Mouse (Mus musculus) liver, adult 2 months (tissue): Measurements from ENCODE around the gene Hoxc4. TPM values are rescaled to one million over a fixed set of nuclear protein-coding genes. Genes with fewer than 3 reads are reported as not detected.

Source experiments
- DNase-seq: peaks from one replicate; pipeline ENCODE4 v3.0.0-alpha.2; 2011; ENCODE audit warnings: low read depth, low spot score; ENCODE audit errors: extremely low read depth
- H3K27ac ChIP-seq: fragments of 200-500 bp; replicated peaks from 2 replicates; pipeline ENCODE4 v1.5.1; 2012; ENCODE audit warnings: low read depth, mild to moderate bottlenecking, control low read depth, inconsistent platforms, low read length; ENCODE audit not compliant: insufficient read depth
- H3K27me3 ChIP-seq: fragments of 200-500 bp; 2 replicates; pipeline ENCODE4 v1.6.1; 2012; ENCODE audit warnings: mild to moderate bottlenecking, moderate library complexity, low read length, inconsistent platforms; ENCODE audit not compliant: control insufficient read depth, insufficient read depth
- H3K36me3 ChIP-seq: fragments of 200-500 bp; 2 replicates; pipeline ENCODE4 v1.6.1; 2012; ENCODE audit warnings: low read length, inconsistent platforms; ENCODE audit not compliant: control insufficient read depth, insufficient read depth
- H3K4me1 ChIP-seq: fragments of 200-500 bp; 2 replicates; pipeline ENCODE4 v1.6.1; 2011; ENCODE audit warnings: low read length; ENCODE audit not compliant: control insufficient read depth, insufficient read depth
- H3K4me3 ChIP-seq: fragments of 200-500 bp; 2 replicates; pipeline ENCODE4 v1.5.1; 2011; ENCODE audit warnings: low read depth, mild to moderate bottlenecking, control low read depth, low read length, moderate library complexity; ENCODE audit not compliant: insufficient read depth
- H3K79me2 ChIP-seq: fragments of 200-500 bp; 2 replicates; pipeline ENCODE4 v1.6.1; 2012; ENCODE audit warnings: inconsistent platforms, mild to moderate bottlenecking, low read length, moderate library complexity; ENCODE audit not compliant: control insufficient read depth, insufficient read depth
- H3K9ac ChIP-seq: fragments of 200-500 bp; 2 replicates; pipeline ENCODE4 v1.6.1; 2012; ENCODE audit warnings: low read depth, mild to moderate bottlenecking, control low read depth, inconsistent platforms, low read length
- CTCF ChIP-seq: fragments of 200-500 bp; IDR thresholded peaks from 2 replicates; pipeline ENCODE4 v1.5.1; 2011; ENCODE audit warnings: low read depth, low read length, control low read depth
- POLR2A ChIP-seq: fragments of 200-500 bp; IDR thresholded peaks from 2 replicates; pipeline ENCODE4 v1.6.1; 2011; ENCODE audit warnings: low read length, control low read depth; ENCODE audit not compliant: insufficient read depth; ENCODE audit errors: extremely low read depth
- WGBS: fragments of 180-500 bp; shearing (Covaris S2); methylation state at CpG from one replicate; pipeline ENCODE4 v1.1.7; 2018; 5-methylcytosine and 5-hydroxymethylcytosine counted together
- polyA plus RNA-seq: library from polyadenylated mRNA; depleted of rRNA; stranded (reverse); fragments of >200 nt; gene quantifications from 2 replicates; pipeline ENCODE4 v1.2.3, GENCODE M21; 2012
- total RNA-seq: library from RNA; depleted of rRNA; stranded (reverse); fragments of >200 nt; gene quantifications from 2 replicates; pipeline ENCODE4 v1.2.3, GENCODE M21; 2014

Gene Hoxc4
- total and polyA plus RNA-seq, 2 experiments: not detected

DNA sequence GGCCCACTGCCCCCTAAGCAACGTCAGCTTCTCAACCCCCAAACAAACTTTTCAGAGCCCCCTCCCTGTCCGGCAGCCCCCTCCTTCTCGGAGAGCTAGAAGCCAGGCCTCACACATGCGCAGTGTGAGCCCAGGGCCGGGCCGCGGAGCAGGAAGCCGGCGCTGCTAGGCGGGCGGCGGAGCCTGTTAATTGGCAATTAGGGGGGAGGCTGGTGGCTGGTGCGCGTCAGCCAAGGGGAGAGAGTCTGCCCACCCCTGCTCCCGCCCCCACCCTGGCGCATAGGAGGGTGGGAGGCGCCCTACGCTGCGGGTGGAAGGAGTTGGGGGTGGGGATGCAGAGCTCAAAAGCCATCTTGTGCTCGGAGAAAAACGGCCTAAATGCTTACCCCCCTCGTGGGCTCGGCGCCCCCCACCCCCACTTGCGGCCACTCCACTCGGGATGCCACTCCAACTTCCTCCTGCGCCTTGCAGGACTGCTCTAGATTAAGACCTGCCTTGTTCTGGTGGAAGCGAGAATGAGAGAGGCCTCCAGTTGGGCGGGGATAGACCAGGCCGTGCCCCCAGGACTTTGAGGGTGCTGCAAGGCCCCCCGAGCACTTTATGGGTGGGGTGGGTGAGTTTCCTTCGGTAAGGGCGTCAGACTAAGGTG lies 19.4 kb upstream of the Hoxc4 start:
- peak; percentile 3 for DNase-seq
- Histone ChIP-seq H3K4me3 (peak overlapping the region; percentile 66; the same call in 1 of the 2 replicates), H3K9ac (peak overlapping the region; percentile 41), H3K4me1 (no peaks in the 10 kb centered on the region), H3K79me2 (no peaks in the 10 kb centered on the region), H3K27me3 (peaks cover 26% of the 10 kb centered on the region), H3K36me3 (no peaks in the 10 kb centered on the region), H3K27ac (no peak overlapping the region)
- WGBS: 2% methylated on average over 33 of the region's 33 CpGs
- TF ChIP-seq CTCF (no peak), POLR2A (no peak)

DNA sequence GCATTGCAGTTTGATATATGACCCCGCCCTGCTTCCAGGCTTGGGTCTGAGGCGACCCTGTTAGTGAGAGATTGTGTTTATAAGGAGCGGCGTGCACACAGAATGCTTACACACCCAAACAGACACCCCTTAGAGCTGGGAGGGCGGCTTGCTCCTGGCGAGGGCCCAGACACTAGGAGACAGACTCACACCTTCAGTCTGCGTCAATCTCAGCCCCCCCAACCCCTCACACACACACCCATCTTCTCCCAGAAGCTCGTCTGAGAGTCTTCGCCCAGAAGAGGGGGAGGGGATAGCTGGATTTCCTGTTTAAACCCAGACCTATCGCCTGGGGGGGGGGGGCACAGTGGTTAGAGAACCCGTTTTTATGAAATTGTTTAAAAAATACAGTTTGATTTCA lies 18.8 kb upstream of the Hoxc4 start:
- Histone ChIP-seq H3K4me3 (no peak overlapping the region), H3K27me3 (peaks cover 26% of the 10 kb centered on the region), H3K4me1 (no peaks in the 10 kb centered on the region), H3K36me3 (no peaks in the 10 kb centered on the region), H3K9ac (no peak overlapping the region), H3K27ac (no peak overlapping the region), H3K79me2 (no peaks in the 10 kb centered on the region)
- no peak for DNase-seq
- 17% methylated on average over 11 of the region's 11 CpGs for WGBS
- TF ChIP-seq CTCF: no peak
- no peak for TF ChIP-seq POLR2A

DNA sequence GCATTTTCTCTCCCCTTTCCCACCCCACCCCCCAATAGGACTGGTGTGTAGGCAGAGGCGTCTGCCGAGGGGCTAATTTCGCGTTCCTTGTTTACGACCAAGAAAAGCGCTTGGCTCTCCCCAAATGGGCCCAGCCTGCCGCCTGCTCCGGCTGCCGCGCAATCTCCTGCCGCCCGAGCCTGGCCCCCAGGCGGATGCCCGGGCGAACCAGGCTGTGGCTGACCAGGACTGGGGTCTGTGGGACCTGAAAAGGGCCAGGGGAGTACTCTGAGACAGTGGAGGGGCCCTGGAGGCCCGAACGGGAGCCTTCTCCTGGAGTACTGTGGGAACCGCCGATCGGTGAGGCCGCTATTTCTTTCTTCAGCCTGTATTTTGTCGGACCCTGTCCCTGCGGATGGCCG lies 18.2 kb upstream of the Hoxc4 start:
- Histone ChIP-seq H3K27me3 (peaks cover 26% of the 10 kb centered on the region), H3K9ac (no peak overlapping the region), H3K4me3 (no peak overlapping the region), H3K79me2 (no peaks in the 10 kb centered on the region), H3K36me3 (no peaks in the 10 kb centered on the region), H3K4me1 (no peaks in the 10 kb centered on the region), H3K27ac (no peak overlapping the region)
- no peak for DNase-seq
- TF ChIP-seq POLR2A (no peak), CTCF (no peak)
- 9% methylated on average over 24 of the region's 24 CpGs for WGBS

DNA sequence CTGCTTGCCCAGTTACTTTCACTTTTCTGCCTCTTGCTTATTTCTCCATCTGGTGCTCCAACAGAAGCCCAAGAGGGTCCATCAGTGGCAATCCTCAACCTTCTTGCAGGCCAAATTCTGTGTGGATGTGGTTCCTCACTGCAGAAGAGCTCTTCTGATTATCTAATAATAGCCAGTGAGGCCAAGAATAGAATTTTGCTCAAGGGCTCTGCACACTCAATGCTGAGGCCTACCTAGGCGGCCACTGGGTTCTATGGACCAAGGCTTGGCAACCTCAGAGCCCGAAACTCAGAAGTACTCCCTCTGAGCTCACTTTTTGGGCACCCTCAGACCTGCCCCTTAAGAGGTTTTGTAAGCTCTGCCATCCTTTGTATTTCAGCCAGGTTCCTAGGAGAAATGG lies 17.4 kb upstream of the Hoxc4 start:
- TF ChIP-seq POLR2A (no peak), CTCF (no peak)
- Histone ChIP-seq H3K27me3 (peaks cover 24% of the 10 kb centered on the region), H3K27ac (no peak overlapping the region), H3K9ac (no peak overlapping the region), H3K4me3 (no peak overlapping the region), H3K79me2 (no peaks in the 10 kb centered on the region), H3K36me3 (no peaks in the 10 kb centered on the region), H3K4me1 (no peaks in the 10 kb centered on the region)
- DNase-seq: no peak
- WGBS: 81% methylated on average over 2 of the region's 2 CpGs

DNA sequence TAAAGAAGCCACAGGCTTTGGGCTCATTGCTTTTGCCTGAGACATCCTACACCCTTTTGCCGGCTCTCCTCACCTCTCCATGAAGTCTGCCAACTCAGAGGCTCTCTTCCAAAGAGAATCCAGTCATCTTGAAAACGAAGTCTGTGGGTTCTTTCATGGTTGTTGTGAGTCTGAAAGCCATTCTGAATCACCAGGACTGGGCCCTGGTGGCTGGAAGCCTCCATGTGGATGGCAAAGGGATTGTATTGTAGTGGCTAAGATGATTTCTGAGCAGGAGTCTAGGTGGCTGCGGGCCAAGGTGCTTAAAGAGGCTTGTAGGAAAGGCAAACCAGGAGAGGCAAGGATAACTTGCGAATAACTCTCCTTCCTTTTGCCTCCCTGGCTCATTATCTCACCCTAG lies 16.6 kb upstream of the Hoxc4 start:
- 50% methylated on average over 4 of the region's 4 CpGs for WGBS
- H3K4me1 ChIP-seq: no peaks in the 10 kb centered on the region
- no peak for DNase-seq
- H3K27me3 ChIP-seq: peaks cover 21% of the 10 kb centered on the region
- H3K36me3 ChIP-seq: no peaks in the 10 kb centered on the region
- TF ChIP-seq CTCF: no peak
- no peak for TF ChIP-seq POLR2A
- H3K27ac ChIP-seq: no peak overlapping the region
- no peaks in the 10 kb centered on the region for H3K79me2 ChIP-seq
- no peak overlapping the region for H3K4me3 ChIP-seq
- no peak overlapping the region for H3K9ac ChIP-seq

DNA sequence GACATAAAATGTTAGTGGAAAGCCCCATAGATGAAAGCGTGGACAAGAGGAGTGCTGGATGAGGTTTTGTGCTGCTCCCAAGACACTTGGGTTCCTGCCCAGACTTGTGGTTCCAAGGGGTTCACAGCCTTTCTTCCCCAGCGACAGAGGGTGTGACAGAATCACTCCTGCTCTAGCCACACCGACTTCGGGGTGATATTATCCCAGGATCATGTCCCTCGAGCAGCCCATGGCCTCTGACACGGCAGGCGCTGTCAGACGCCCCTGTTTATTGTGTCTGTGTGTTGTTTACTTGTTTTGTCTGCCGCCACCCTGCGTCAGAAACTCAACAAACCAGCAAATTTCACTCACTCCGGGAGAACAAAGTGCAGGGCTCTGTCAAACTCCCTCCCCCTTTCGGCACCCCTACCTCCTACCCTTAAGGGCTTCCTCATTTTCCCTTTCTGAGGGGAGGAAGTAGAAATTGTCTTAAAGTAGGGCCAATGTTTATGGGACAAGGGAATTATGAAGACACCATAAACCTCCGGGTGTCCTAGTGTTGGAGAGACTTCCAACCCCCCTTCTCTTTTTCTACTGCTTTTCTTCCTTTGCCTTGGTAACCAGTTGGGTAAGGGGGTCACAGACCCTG lies 15.8 kb upstream of the Hoxc4 start:
- peaks cover 15% of the 10 kb centered on the region for H3K27me3 ChIP-seq
- WGBS: 15% methylated on average over 13 of the region's 13 CpGs
- H3K9ac ChIP-seq: no peak overlapping the region
- no peak overlapping the region for H3K4me3 ChIP-seq
- DNase-seq: no peak
- no peak overlapping the region for H3K27ac ChIP-seq
- H3K4me1 ChIP-seq: no peaks in the 10 kb centered on the region
- no peaks in the 10 kb centered on the region for H3K36me3 ChIP-seq
- H3K79me2 ChIP-seq: no peaks in the 10 kb centered on the region
- TF ChIP-seq POLR2A (no peak), CTCF (no peak)
